In the genomic region with DNA sequence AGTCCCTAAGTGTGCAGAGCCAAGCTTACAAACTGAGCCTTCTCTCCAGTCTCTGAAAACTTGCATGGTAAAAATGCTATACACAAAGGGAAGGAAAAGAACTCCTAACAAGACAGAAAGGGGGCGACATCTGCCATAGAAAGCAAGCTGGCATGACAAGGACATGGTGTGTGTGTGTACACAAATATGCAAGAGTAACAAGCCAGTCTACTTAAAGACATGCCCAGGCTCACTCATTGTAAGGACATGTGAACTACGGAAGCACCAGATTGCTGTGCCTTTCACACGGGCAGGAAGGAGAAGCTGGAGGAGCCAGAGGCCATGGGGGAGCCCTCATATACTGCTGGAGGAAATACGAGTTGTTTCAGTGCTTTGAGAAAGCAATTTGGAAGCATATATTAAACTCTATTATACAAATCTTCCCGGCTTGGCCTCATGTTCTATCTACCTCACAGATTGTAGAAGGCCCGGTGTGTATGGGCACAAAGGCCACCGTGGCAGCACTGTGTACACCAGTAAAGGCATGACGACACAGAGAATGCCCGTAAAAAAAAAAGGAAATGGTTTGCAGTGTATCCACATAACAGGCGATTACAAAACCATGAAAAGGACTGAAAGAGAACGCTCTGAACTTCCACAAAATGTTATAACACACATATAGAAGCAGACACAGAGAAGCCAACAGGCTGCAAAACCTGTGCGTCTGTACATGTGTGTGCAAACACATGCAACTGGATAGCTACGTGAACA, we compare ENCODE assay signal across 8 mouse cellular contexts. TPM values are rescaled to one million over a fixed set of nuclear protein-coding genes. Genes with fewer than 3 reads are reported as not detected.
DNase-seq lines count a peak whose midpoint lies in the region; ATAC-seq and TF ChIP-seq lines count a peak whose summit lies in the region.

No protein-coding gene starts in this region.

- peak; percentile 24 for TF ChIP-seq CTCF in left cerebral cortex, adult 2 months (IDR thresholded peaks at IDR 0.05)
- TF ChIP-seq CTCF in bone marrow, adult 2 months (IDR thresholded peaks at IDR 0.05; ENCODE audit: control insufficient read depth, insufficient read depth, low read length) = no peak
- peak; percentile 65 for TF ChIP-seq CTCF in heart, postnatal 0 days (IDR thresholded peaks at IDR 0.05; ENCODE audit: low read depth)

- intact Hi-C loops in left cerebral cortex, adult 2 months (cut with DNase I) = no loop called here
- intact Hi-C loops in gastrocnemius, postnatal 36 days (cut with DNase I) = no loop called here

- no peak for TF ChIP-seq EP300 in heart, postnatal 0 days (IDR thresholded peaks at IDR 0.05; ENCODE audit: low read depth)

- H3K36me3 ChIP-seq in heart, postnatal 0 days (replicated peaks; ENCODE audit: control insufficient read depth, insufficient read depth, low read length) = peaks cover 10% of the 10 kb centered on the region; the same call in 1 of the 2 replicates

- H3K9me3 ChIP-seq in heart, postnatal 0 days (replicated peaks; ENCODE audit: control insufficient read depth, low read length) = no peaks in the 10 kb centered on the region

- H3K27me3 ChIP-seq in heart, postnatal 0 days (ENCODE audit: control insufficient read depth, insufficient read depth, low read length) = no peaks in the 10 kb centered on the region

- ATAC-seq in heart, postnatal 0 days (ENCODE audit: insufficient read depth, low read depth) = no peak
- peak; percentile 72 for ATAC-seq in megakaryocyte, adult 5-6 weeks (ENCODE audit: poor library complexity, severe bottlenecking)

- no peak for DNase-seq in left cerebral cortex, adult 2 months (ENCODE audit: extremely low spot score in 1 of 2, low spot score in 2 of 2)
- no peak for DNase-seq in left cerebral cortex, adult 11 months (ENCODE audit: low spot score)
- DNase-seq in heart, postnatal 0 days (ENCODE audit: low spot score) = no peak
- no peak for DNase-seq in cerebellum, adult 18-20 months
- DNase-seq in gastrocnemius, postnatal 36 days = no peak
- DNase-seq in layer of hippocampus, postnatal 25 days (ENCODE audit: extremely low spot score in 1 of 2, low spot score in 1 of 2) = no peak

- no peak overlapping the region for H3K4me3 ChIP-seq in left cerebral cortex, adult 2 months
- H3K4me3 ChIP-seq in bone marrow, adult 2 months (replicated peaks; ENCODE audit: control insufficient read depth, low read depth, low read length) = no peak overlapping the region
- no peak overlapping the region for H3K4me3 ChIP-seq in heart, postnatal 0 days (ENCODE audit: low read depth, low read length)

- no peak for TF ChIP-seq POLR2A in bone marrow, adult 2 months (IDR thresholded peaks at IDR 0.05; ENCODE audit: borderline replicate concordance, control insufficient read depth, low read depth, low read length)

- 9% methylated on average over 13 of the region's 13 CpGs for WGBS in bone marrow, adult 2 months
- 47% methylated on average over 13 of the region's 13 CpGs for WGBS in heart, postnatal 0 days

- no peak overlapping the region for H3K9ac ChIP-seq in heart, postnatal 0 days (replicated peaks; ENCODE audit: low read depth, low read length)

- peaks cover 15% of the 10 kb centered on the region for H3K4me1 ChIP-seq in bone marrow, adult 2 months (ENCODE audit: control insufficient read depth, insufficient read depth, low read length)
- H3K4me1 ChIP-seq in heart, postnatal 0 days (ENCODE audit: control insufficient read depth, insufficient read depth) = peaks cover 80% of the 10 kb centered on the region

- no peak overlapping the region for H3K4me2 ChIP-seq in heart, postnatal 0 days (ENCODE audit: low read depth, low read length)

- no peak overlapping the region for H3K27ac ChIP-seq in left cerebral cortex, adult 2 months
- H3K27ac ChIP-seq in bone marrow, adult 2 months (ENCODE audit: control insufficient read depth, insufficient read depth, low read depth, low read length, poor library complexity) = peak overlapping the region; percentile 73
- peak overlapping the region; percentile 81 for H3K27ac ChIP-seq in heart, postnatal 0 days (ENCODE audit: low read depth)

RNA-seq across cellular contexts. Expression of a gene that starts 28.3 kb away (rescaled TPM):
- 1 to 10 TPM; 4.9 to 5.8 TPM for total RNA-seq in left cerebral cortex, adult 2 months (2021)
- 51.6 and 119 TPM in 2 replicates for polyA plus RNA-seq in bone marrow, adult 2 months (2011; ENCODE audit: insufficient read depth, insufficient read length, low replicate concordance, missing spikeins)
- 88.6 and 94.0 TPM in 2 replicates for total RNA-seq in heart, postnatal 0 days (2014; rRNA removed; ENCODE audit: low replicate concordance)
- 103 and 116 TPM in 2 replicates for polyA plus RNA-seq in heart, postnatal 0 days (2015; fragmentation: Nextera tagmentation; extraction: Ambion mirVana)
- total RNA-seq in megakaryocyte, adult 5-6 weeks (2015) = 82.1 and 88.8 TPM in 2 replicates
- 184 and 199 TPM in 2 replicates for total RNA-seq in megakaryocyte, adult 5-6 weeks (2017)
- 10 to 100 TPM; 96.2 to 99.4 TPM for total RNA-seq in gastrocnemius, postnatal 36 days (2021)
- total RNA-seq in layer of hippocampus, postnatal 25 days (2021) = 1 to 10 TPM; 4.3 to 4.8 TPM

RNA-seq across cellular contexts. Expression of a gene that starts 46.9 kb away (rescaled TPM):
- total RNA-seq in left cerebral cortex, adult 2 months (2021) = 10 to 100 TPM; 24.0 to 24.8 TPM
- polyA plus RNA-seq in bone marrow, adult 2 months (2011; ENCODE audit: insufficient read depth, insufficient read length, low replicate concordance, missing spikeins) = 5.8 and 20.7 TPM in 2 replicates
- 16.6 and 17.9 TPM in 2 replicates for total RNA-seq in heart, postnatal 0 days (2014; rRNA removed; ENCODE audit: low replicate concordance)
- polyA plus RNA-seq in heart, postnatal 0 days (2015; fragmentation: Nextera tagmentation; extraction: Ambion mirVana) = 57.1 and 57.5 TPM in 2 replicates
- 1.3 and 2.1 TPM in 2 replicates for total RNA-seq in megakaryocyte, adult 5-6 weeks (2015)
- 0.22 and 3.1 TPM in 2 replicates for total RNA-seq in megakaryocyte, adult 5-6 weeks (2017)
- total RNA-seq in gastrocnemius, postnatal 36 days (2021) = 1 to 10 TPM; 8.6 to 9.1 TPM
- 10 to 100 TPM; 47.8 to 51.6 TPM for total RNA-seq in layer of hippocampus, postnatal 25 days (2021)

Comparison
In these comparisons a context has a peak if more than half of its experiments do, and no peak if none do; other contexts are left out.
1. RNA of a gene that starts 28.3 kb away (total RNA-seq): 82.1 to 199 TPM in megakaryocyte, adult 5-6 weeks, 96.2 to 99.4 TPM in gastrocnemius, postnatal 36 days and 88.6 to 94.0 TPM in heart, postnatal 0 days; 4.9 to 5.8 TPM in left cerebral cortex, adult 2 months and 4.3 to 4.8 TPM in layer of hippocampus, postnatal 25 days; every median in the first group is over 10 times any median in the second.